ENCODE assay signal across 9 mouse cellular contexts in genomic region chr6:57822648-57823410, GRCm38 (mm10). TPM values are rescaled to one million over a fixed set of nuclear protein-coding genes. Genes with fewer than 3 reads are reported as not detected.
A peak's percentile ranks its signal among the peaks of the same experiment; 100 is the strongest.
DNase-seq lines count a peak whose midpoint lies in the region; ATAC-seq and TF ChIP-seq lines count a peak whose summit lies in the region.
"Had no signal": no experiment of that assay in that cellular context is flagged by ENCODE, and none has a peak within 500 bp of the region (broad histone marks: within the 10 kb centered on the region; RNA-seq: fewer than 3 reads in every experiment).

No protein-coding gene starts in this region.

- no peaks in the 10 kb centered on the region for H3K27me3 ChIP-seq in stomach, embryonic 14.5 days (ENCODE audit: control insufficient read depth, insufficient read depth, low read length)
- H3K27me3 ChIP-seq in stomach, postnatal 0 days (ENCODE audit: control insufficient read depth, insufficient read depth, low read length), result no peaks in the 10 kb centered on the region
- H3K27me3 ChIP-seq in forebrain, embryonic 13.5 days, result no peaks in the 10 kb centered on the region
- H3K27me3 ChIP-seq in liver, embryonic 15.5 days, result 0 out of 2 replicates have a peak, but pooled peaks cover 3% of the 10 kb centered on the region
- H3K27me3 ChIP-seq in stomach, embryonic 16.5 days (ENCODE audit: control insufficient read depth, insufficient read depth, low read length), result no peaks in the 10 kb centered on the region

- H3K4me1 ChIP-seq in stomach, embryonic 14.5 days (ENCODE audit: control insufficient read depth, insufficient read depth, low read length), result peaks cover 3% of the 10 kb centered on the region; the same call in 1 of the 2 replicates
- no peaks in the 10 kb centered on the region for H3K4me1 ChIP-seq in stomach, postnatal 0 days (replicated peaks; ENCODE audit: control insufficient read depth, insufficient read depth)
- peaks cover 21% of the 10 kb centered on the region for H3K4me1 ChIP-seq in forebrain, embryonic 13.5 days
- H3K4me1 ChIP-seq in liver, embryonic 15.5 days (replicated peaks), result peaks cover 33% of the 10 kb centered on the region
- 0 out of 2 replicates have a peak, but pooled peaks cover 3% of the 10 kb centered on the region for H3K4me1 ChIP-seq in stomach, embryonic 16.5 days (ENCODE audit: control insufficient read depth, insufficient read depth, low read length)

- peak overlapping the region; percentile 73 for H3K4me2 ChIP-seq in stomach, embryonic 14.5 days (replicated peaks; ENCODE audit: low read depth, low read length)
- H3K4me2 ChIP-seq in stomach, postnatal 0 days (replicated peaks; ENCODE audit: low read depth), result no peak overlapping the region
- peak overlapping the region; percentile 55 for H3K4me2 ChIP-seq in forebrain, embryonic 13.5 days
- H3K4me2 ChIP-seq in liver, embryonic 15.5 days, result peak overlapping the region; percentile 57
- peak overlapping the region; percentile 70 for H3K4me2 ChIP-seq in stomach, embryonic 16.5 days (ENCODE audit: low read depth, low read length)

- no peak overlapping the region for H3K9ac ChIP-seq in stomach, embryonic 14.5 days (replicated peaks; ENCODE audit: low read depth, low read length)
- no peak overlapping the region for H3K9ac ChIP-seq in stomach, postnatal 0 days (ENCODE audit: low read length)
- H3K9ac ChIP-seq in forebrain, embryonic 13.5 days, result 0 out of 2 replicates have a peak overlapping the region, but pooled peaks have one; percentile 51
- peak overlapping the region; percentile 34 for H3K9ac ChIP-seq in liver, embryonic 15.5 days
- H3K9ac ChIP-seq in stomach, embryonic 16.5 days (ENCODE audit: low read length), result no peak overlapping the region

- H3K4me3 ChIP-seq in stomach, embryonic 14.5 days (ENCODE audit: low read depth, low read length), result peak overlapping the region; percentile 22; the same call in 1 of the 2 replicates
- no peak overlapping the region for H3K4me3 ChIP-seq in stomach, postnatal 0 days (ENCODE audit: low read depth, low read length)
- H3K4me3 ChIP-seq in forebrain, embryonic 13.5 days, result peak overlapping the region; percentile 29
- peak overlapping the region; percentile 82 for H3K4me3 ChIP-seq in liver, embryonic 15.5 days (replicated peaks)
- peak overlapping the region; percentile 13 for H3K4me3 ChIP-seq in stomach, embryonic 16.5 days (replicated peaks; ENCODE audit: low read length)

- H3K27ac ChIP-seq in stomach, embryonic 14.5 days (ENCODE audit: low read length), result no peak overlapping the region
- H3K27ac ChIP-seq in stomach, postnatal 0 days (replicated peaks), result no peak overlapping the region
- no peak overlapping the region for H3K27ac ChIP-seq in forebrain, embryonic 13.5 days
- peak overlapping the region; percentile 64 for H3K27ac ChIP-seq in liver, embryonic 15.5 days (replicated peaks)
- peak overlapping the region; percentile 55 for H3K27ac ChIP-seq in stomach, embryonic 16.5 days (ENCODE audit: low read length)

- DNase-seq in stomach, postnatal 0 days (ENCODE audit: low spot score), result no peak
- no peak for DNase-seq in urinary bladder, postnatal 4 days (ENCODE audit: low spot score in 2 of 2)
- DNase-seq in adrenal gland, postnatal 25 days, result no peak
- DNase-seq in right cerebral cortex, postnatal 4 days, result no peak

- no peak for ATAC-seq in stomach, embryonic 14.5 days (ENCODE audit: insufficient number of reproducible peaks, insufficient read depth, low FRiP score, low read depth)
- no peak for ATAC-seq in stomach, postnatal 0 days (ENCODE audit: low FRiP score, low TSS enrichment)
- peak; percentile 82 for ATAC-seq in forebrain, embryonic 13.5 days
- ATAC-seq in liver, embryonic 15.5 days (ENCODE audit: insufficient read depth), result no peak
- ATAC-seq in stomach, embryonic 16.5 days (ENCODE audit: insufficient read depth, low FRiP score), result peak; percentile 42; the same call in 1 of the 2 replicates

- H3K36me3 ChIP-seq in stomach, embryonic 14.5 days (ENCODE audit: control insufficient read depth, insufficient read depth, low read length), result no peaks in the 10 kb centered on the region
- H3K36me3 ChIP-seq in stomach, postnatal 0 days (ENCODE audit: control insufficient read depth, insufficient read depth, low read length), result no peaks in the 10 kb centered on the region
- H3K36me3 ChIP-seq in forebrain, embryonic 13.5 days (ENCODE audit: poor library complexity, severe bottlenecking), result no peaks in the 10 kb centered on the region
- H3K36me3 ChIP-seq in liver, embryonic 15.5 days (replicated peaks), result peaks cover 5% of the 10 kb centered on the region; the same call in 1 of the 2 replicates
- H3K36me3 ChIP-seq in stomach, embryonic 16.5 days (ENCODE audit: control insufficient read depth, insufficient read depth, low read length), result no peaks in the 10 kb centered on the region

- TF ChIP-seq CTCF in stomach, postnatal 0 days (IDR thresholded peaks at IDR 0.05; ENCODE audit: low read depth), result no peak

- no peaks in the 10 kb centered on the region for H3K9me3 ChIP-seq in stomach, embryonic 14.5 days (ENCODE audit: control insufficient read depth, low read depth, low read length)
- H3K9me3 ChIP-seq in stomach, postnatal 0 days (ENCODE audit: control insufficient read depth, low read length), result no peaks in the 10 kb centered on the region
- no peaks in the 10 kb centered on the region for H3K9me3 ChIP-seq in forebrain, embryonic 13.5 days (replicated peaks)
- no peaks in the 10 kb centered on the region for H3K9me3 ChIP-seq in liver, embryonic 15.5 days (replicated peaks)
- no peaks in the 10 kb centered on the region for H3K9me3 ChIP-seq in stomach, embryonic 16.5 days (replicated peaks; ENCODE audit: control insufficient read depth, low read length)

- no peak for TF ChIP-seq EP300 in stomach, postnatal 0 days (optimal IDR thresholded peaks at IDR 0.05)

- WGBS in stomach, embryonic 14.5 days, result 56% methylated on average over 5 of the region's 5 CpGs
- 50% methylated on average over 5 of the region's 5 CpGs for WGBS in stomach, postnatal 0 days
- 56% methylated on average over 5 of the region's 5 CpGs for WGBS in forebrain, embryonic 13.5 days
- 63% methylated on average over 5 of the region's 5 CpGs for WGBS in liver, embryonic 15.5 days (ENCODE audit: insufficient replicate concordance)
- 58% methylated on average over 5 of the region's 5 CpGs for WGBS in stomach, embryonic 16.5 days

RNA-seq across cellular contexts. Expression of gene Vopp1, which starts 2.1 kb away (rescaled TPM):
- 24.4 and 26.7 TPM in 2 replicates for polyA plus RNA-seq in stomach, embryonic 14.5 days (2014; fragmentation: Nextera tagmentation; extraction: Ambion mirVana)
- 24.3 and 28.4 TPM in 2 replicates for polyA plus RNA-seq in stomach, postnatal 0 days (2015; fragmentation: Nextera tagmentation; extraction: Ambion mirVana)
- 114 and 117 TPM in 2 replicates for polyA plus RNA-seq in forebrain, embryonic 13.5 days (2015; fragmentation: Nextera tagmentation; extraction: Ambion mirVana)
- 56.8 and 62.9 TPM in 2 replicates for polyA plus RNA-seq in liver, embryonic 15.5 days (2015; fragmentation: Nextera tagmentation; extraction: Ambion mirVana)
- 48.6 and 55.1 TPM in 2 replicates for polyA plus RNA-seq in stomach, embryonic 16.5 days (2015; fragmentation: Nextera tagmentation; extraction: Ambion mirVana)
- total RNA-seq in adrenal gland, postnatal 25 days (2021), result 14.8 and 16.2 TPM in 2 replicates

RNA-seq across cellular contexts. Expression of gene Vmn1r21, which starts 27.3 kb away (rescaled TPM):
- polyA plus RNA-seq in stomach, embryonic 14.5 days (2014; fragmentation: Nextera tagmentation; extraction: Ambion mirVana), result 0.14 TPM in 1 of 2 replicates, not detected in the other
- not detected in 2 replicates for polyA plus RNA-seq in stomach, postnatal 0 days (2015; fragmentation: Nextera tagmentation; extraction: Ambion mirVana)
- not detected in 2 replicates for polyA plus RNA-seq in forebrain, embryonic 13.5 days (2015; fragmentation: Nextera tagmentation; extraction: Ambion mirVana)
- polyA plus RNA-seq in liver, embryonic 15.5 days (2015; fragmentation: Nextera tagmentation; extraction: Ambion mirVana), result not detected in 2 replicates
- polyA plus RNA-seq in stomach, embryonic 16.5 days (2015; fragmentation: Nextera tagmentation; extraction: Ambion mirVana), result 0.13 TPM in 1 of 2 replicates, not detected in the other
- total RNA-seq in adrenal gland, postnatal 25 days (2021), result not detected in 2 replicates
- total RNA-seq: hematopoietic stem cell, adult 5-6 weeks had no signal

Comparison
In these comparisons a context has a peak if more than half of its experiments do, and no peak if none do; other contexts are left out.
1. ATAC-seq: peak in forebrain, embryonic 13.5 days (single experiment) and stomach, embryonic 16.5 days (single experiment); none in stomach, embryonic 14.5 days (single experiment), stomach, postnatal 0 days (single experiment) and liver, embryonic 15.5 days (single experiment).
2. H3K27ac ChIP-seq: peak in liver, embryonic 15.5 days (single experiment) and stomach, embryonic 16.5 days (single experiment); none in stomach, embryonic 14.5 days (single experiment), stomach, postnatal 0 days (single experiment) and forebrain, embryonic 13.5 days (single experiment).
3. H3K9ac ChIP-seq: peak in forebrain, embryonic 13.5 days (single experiment) and liver, embryonic 15.5 days (single experiment); none in stomach, embryonic 14.5 days (single experiment), stomach, postnatal 0 days (single experiment) and stomach, embryonic 16.5 days (single experiment).